Mouse (Mus musculus) cerebellum, adult 9-11 months (tissue): Measurements from ENCODE around the gene Fam206a.

Experiments used
- DNase-seq: peaks from one replicate; pipeline ENCODE4 v3.0.0; 2022

Gene Fam206a

DNA sequence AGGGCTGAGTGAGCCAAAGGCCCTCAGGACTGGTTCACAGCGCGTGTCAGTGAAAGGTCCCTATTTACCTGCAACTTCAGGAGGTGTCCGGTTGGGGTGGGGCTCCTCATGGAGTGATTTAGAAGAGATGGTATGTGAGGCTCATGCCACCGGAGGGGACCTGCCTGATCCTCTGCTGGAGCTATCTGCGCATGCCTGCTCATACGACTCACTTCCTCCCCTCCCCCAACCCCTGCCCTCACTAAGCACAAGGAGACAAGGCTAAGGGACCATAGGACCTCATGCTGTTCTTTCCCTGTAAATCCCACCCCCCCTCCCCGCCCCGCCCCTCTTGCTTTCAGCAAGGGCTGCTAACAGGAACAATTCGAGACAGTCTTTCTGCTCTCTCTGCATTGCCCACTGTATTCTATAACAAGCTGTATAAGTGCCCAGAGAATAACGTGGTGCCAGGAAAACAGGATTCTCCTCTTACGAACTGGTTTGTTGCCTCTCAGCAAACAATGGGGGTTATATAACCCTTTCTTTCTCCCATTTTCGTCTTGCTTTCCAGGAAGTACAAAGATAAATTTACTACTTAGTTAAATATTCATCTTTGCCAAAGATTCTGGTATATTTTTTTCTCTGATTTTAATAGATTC lies 43.9 kb downstream of the Fam206a start:
- DNase-seq: no peak

DNA sequence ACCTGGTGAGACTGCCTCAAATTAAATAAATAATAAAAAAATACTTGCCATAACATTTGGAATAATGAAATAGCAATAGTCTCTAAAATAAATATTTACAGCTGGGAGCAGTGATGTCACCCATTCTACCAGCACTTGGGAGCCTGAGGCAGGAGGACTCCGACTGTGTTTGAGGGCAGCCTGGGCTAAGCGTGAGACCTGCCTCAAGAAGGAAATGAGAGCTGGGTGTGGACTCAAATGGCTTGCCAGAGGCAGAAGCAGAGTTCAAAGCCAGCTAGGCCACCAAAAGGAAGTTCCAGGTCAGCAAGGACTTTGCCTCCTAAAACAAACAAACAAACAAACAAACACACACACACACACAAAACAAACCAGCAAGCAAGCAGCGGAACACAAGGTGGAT lies 45.3 kb downstream of the Fam206a start:
- no peak for DNase-seq

DNA sequence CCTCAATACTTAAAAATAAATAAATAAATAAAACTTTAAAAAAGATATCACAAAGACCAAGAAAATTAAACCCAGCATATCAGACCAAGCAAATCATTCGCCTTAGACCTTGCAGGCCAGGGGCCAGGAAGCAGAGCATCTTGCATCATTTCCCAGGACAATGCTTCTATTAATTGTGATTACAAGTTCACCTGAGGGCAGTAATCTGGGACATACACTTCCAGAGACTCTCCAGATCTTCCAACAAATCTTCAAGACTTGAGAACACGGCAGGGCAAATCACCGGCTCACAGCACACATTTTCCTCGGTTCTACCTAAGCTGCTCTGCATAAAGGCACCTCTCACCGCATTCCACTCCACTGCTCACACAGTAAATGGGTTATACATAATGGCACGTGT lies 45.9 kb downstream of the Fam206a start:
- DNase-seq: no peak

DNA sequence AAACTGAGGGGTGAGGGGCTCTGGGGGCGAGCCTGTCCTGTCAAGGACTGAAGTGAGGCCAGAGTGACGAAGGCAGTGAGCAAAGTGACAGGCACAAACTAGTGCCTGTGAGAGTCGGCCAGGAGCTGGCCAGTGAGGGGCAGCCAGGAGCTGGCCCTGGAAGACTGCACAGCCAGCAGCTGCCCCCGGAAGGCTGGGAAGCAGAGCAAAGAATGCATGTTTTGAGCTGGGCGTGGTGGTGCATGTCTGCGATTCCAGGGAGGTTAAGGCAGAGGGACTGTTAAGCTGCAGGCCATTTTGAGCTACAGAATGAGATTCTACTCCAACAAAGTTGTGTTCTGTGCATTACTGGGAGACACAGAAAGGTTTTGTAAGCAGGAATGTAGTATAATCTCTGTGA lies 48.6 kb downstream of the Fam206a start:
- DNase-seq: no peak

DNA sequence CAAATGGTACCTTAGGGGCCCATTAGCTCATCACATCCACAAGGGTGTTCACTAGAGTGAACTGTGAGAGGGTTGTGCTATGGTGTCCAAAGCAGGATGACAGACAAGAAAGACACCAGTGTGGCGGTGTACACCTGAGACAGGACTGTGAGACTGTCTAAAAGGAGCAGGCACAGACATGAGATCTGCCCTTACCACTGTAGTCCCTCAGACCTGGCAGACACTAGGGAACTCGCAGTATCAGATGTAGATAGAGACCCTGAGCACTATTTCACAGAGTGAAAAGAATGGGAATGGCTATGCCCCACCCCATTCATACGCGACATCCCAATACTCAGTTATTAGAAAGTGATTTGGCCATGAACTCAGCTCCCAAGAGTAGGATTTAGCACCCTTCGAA lies 53.8 kb downstream of the Fam206a start:
- DNase-seq: no peak

DNA sequence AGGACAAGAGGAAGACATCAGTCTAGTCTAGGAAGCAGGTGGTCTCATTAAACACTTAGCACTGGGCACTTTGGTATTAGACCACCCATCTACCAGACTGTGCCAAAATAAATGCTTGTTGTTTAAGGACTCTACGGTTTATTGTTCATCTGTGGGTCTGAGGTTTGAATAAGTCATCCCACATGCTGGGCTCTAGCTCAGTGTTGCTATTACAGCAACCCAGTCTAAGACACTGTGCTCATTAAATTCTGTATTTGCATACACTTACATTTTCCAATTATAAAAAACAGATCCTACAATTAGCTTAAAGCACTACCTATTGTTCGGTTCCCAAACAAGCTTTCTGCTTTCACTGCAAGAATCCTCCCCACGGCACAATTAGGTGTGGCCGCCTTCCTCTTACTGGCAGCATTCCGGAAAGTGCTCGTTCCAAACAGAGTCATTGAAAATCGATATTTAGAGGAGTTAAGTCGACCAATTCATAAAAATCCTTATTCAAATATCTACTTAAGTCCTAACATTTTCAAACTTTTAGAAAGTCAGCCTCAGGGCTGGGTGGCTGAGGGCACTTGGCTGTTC lies 54.3 kb downstream of the Fam206a start:
- no peak for DNase-seq

DNA sequence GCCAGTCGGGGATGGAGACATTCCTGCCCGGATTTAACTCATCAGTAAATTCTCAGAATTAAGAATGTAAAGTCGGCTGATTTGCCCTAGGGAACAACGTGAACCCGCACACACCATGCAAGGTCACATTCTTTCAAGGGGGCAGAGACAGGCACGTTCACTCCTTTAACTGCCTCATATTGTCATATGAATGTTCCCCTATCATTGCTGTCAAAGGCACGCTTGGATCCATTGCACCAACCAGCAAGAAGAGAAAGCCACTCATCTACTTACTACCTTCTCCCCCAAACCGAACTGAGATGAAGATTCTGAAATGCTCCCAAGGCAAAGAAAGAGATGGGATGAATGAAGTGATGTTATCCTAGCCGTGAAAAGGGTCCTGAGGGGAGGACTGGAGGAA lies 56.6 kb downstream of the Fam206a start:
- no peak for DNase-seq
